Mouse (Mus musculus) kidney, postnatal 0 days (tissue): ENCODE measurements around the gene Acp6. TPM values are rescaled to one million over a fixed set of nuclear protein-coding genes. Genes with fewer than 3 reads are reported as not detected.
A peak's percentile ranks its signal among the peaks of the same experiment; 100 is the strongest.

Experiments used
- ATAC-seq: fragments of 200-750 bp; cut with Nextera tagmentation; replicated peaks from 2 replicates; pipeline ENCODE4 v1.8.0; 2017; ENCODE audit warnings: low read depth, moderate number of reproducible peaks, moderate TSS enrichment, moderate library complexity; ENCODE audit not compliant: low FRiP score
- DNase-seq: peaks from one replicate; pipeline ENCODE4 v3.0.0-alpha.2; 2016; ENCODE audit warnings: low spot score
- H3K27ac ChIP-seq: fragments of 300-500 bp; sonication (generic); 2 replicates; pipeline ENCODE4 v1.5.1; 2014; ENCODE audit warnings: mild to moderate bottlenecking
- H3K27me3 ChIP-seq: fragments of 300-500 bp; sonication (generic); 2 replicates; pipeline ENCODE4 v1.6.1; 2014; ENCODE audit warnings: low read length, mixed read lengths; ENCODE audit not compliant: insufficient read depth
- H3K36me3 ChIP-seq: fragments of 300-500 bp; sonication (generic); 2 replicates; pipeline ENCODE4 v1.6.1; 2014; ENCODE audit warnings: low read length, mixed read lengths; ENCODE audit not compliant: insufficient read depth
- H3K4me1 ChIP-seq: fragments of 300-500 bp; sonication (generic); replicated peaks from 2 replicates; pipeline ENCODE4 v1.6.1; 2014; ENCODE audit warnings: antibody characterized with exemption, low read length, mixed read lengths; ENCODE audit not compliant: insufficient read depth
- H3K4me2 ChIP-seq: fragments of 300-500 bp; sonication (generic); 2 replicates; pipeline ENCODE4 v1.6.1; 2014; ENCODE audit warnings: mild to moderate bottlenecking, low read length, moderate library complexity, mixed read lengths
- H3K4me3 ChIP-seq: fragments of 300-500 bp; sonication (generic); replicated peaks from 2 replicates; pipeline ENCODE4 v1.5.1; 2014; ENCODE audit warnings: low read depth, low read length
- H3K9ac ChIP-seq: fragments of 300-500 bp; sonication (generic); 2 replicates; pipeline ENCODE4 v1.6.1; 2014; ENCODE audit warnings: low read depth, low read length
- H3K9me3 ChIP-seq: fragments of 300-500 bp; sonication (generic); replicated peaks from 2 replicates; pipeline ENCODE4 v1.6.1; 2016; ENCODE audit warnings: low read length, inconsistent platforms, mixed read lengths
- CTCF ChIP-seq: IDR thresholded peaks from 2 replicates; pipeline ENCODE4 v1.5.1; 2016; ENCODE audit warnings: antibody characterized with exemption, low read depth, mild to moderate bottlenecking, moderate library complexity
- WGBS: fragments of 180-500 bp; shearing (Covaris S2); extraction: QIAGEN DNeasy Blood & Tissue Kit; methylation state at CpG from one replicate; pipeline ENCODE4 v1.1.7; 2014; 5-methylcytosine and 5-hydroxymethylcytosine counted together
- polyA plus RNA-seq: library from polyadenylated mRNA; unstranded; fragments of >200 nt; fragmentation: Nextera tagmentation; extraction: Ambion mirVana; gene quantifications from 2 replicates; pipeline ENCODE4 v1.2.1, GENCODE M21; 2015

Acp6 gene
- polyA plus RNA-seq, 1 experiment from 2014 or later = 54.2 TPM

GRCm38 (mm10) chr3:97180527-97180926, 21.9 kb downstream of the Acp6 start:
- DNase-seq (no peak), ATAC-seq (no peak)
- H3K27me3 ChIP-seq = no peaks in the 10 kb centered on the region
- no peak overlapping the region for H3K9ac ChIP-seq
- H3K9me3 ChIP-seq = no peaks in the 10 kb centered on the region
- H3K4me2 ChIP-seq = 0 out of 2 replicates have a peak overlapping the region, but pooled peaks have one; percentile 13
- peaks cover 9% of the 10 kb centered on the region; the same call in 1 of the 2 replicates for H3K36me3 ChIP-seq
- WGBS = 34% methylated on average over 6 of the region's 6 CpGs
- no peak for TF ChIP-seq CTCF
- H3K27ac ChIP-seq = no peak overlapping the region
- H3K4me1 ChIP-seq = no peaks in the 10 kb centered on the region
- no peak overlapping the region for H3K4me3 ChIP-seq

- ATAC-seq (no peak), DNase-seq (no peak)
- H3K27ac ChIP-seq = no peak overlapping the region
- no peaks in the 10 kb centered on the region for H3K9me3 ChIP-seq
- no peak overlapping the region for H3K4me3 ChIP-seq
- H3K4me2 ChIP-seq = no peak overlapping the region
- no peaks in the 10 kb centered on the region for H3K36me3 ChIP-seq
- H3K4me1 ChIP-seq = no peaks in the 10 kb centered on the region
- 49% methylated on average over 3 of the region's 3 CpGs for WGBS
- no peak overlapping the region for H3K9ac ChIP-seq
- no peaks in the 10 kb centered on the region for H3K27me3 ChIP-seq
- TF ChIP-seq CTCF = peak; percentile 66
These were observed 25.2 kb downstream of the Acp6 start for GRCm38 (mm10) chr3:97183810-97184209.

GRCm38 (mm10) chr3:97185098-97185860, 26.7 kb downstream of the Acp6 start:
- TF ChIP-seq CTCF = peak; percentile 93
- DNase-seq (peak; percentile 89), ATAC-seq (peak; percentile 41; the same call in 1 of the 2 replicates)
- Histone ChIP-seq H3K4me3 (no peak overlapping the region), H3K9ac (no peak overlapping the region), H3K9me3 (no peaks in the 10 kb centered on the region), H3K4me2 (no peak overlapping the region), H3K4me1 (no peaks in the 10 kb centered on the region), H3K36me3 (no peaks in the 10 kb centered on the region), H3K27ac (no peak overlapping the region), H3K27me3 (no peaks in the 10 kb centered on the region)
- WGBS = 39% methylated on average over 10 of the region's 10 CpGs

- Histone ChIP-seq H3K4me3 (no peak overlapping the region), H3K9ac (no peak overlapping the region), H3K4me2 (no peak overlapping the region), H3K27ac (no peak overlapping the region), H3K9me3 (no peaks in the 10 kb centered on the region), H3K27me3 (no peaks in the 10 kb centered on the region), H3K4me1 (no peaks in the 10 kb centered on the region), H3K36me3 (no peaks in the 10 kb centered on the region)
- no peak for TF ChIP-seq CTCF
- DNase-seq = no peak
- ATAC-seq = no peak
- WGBS = 89% methylated on average over 8 of the region's 8 CpGs
These were observed 38.0 kb downstream of the Acp6 start for GRCm38 (mm10) chr3:97196571-97196970.

GRCm38 (mm10) chr3:97199261-97199660, 40.7 kb downstream of the Acp6 start:
- no peaks in the 10 kb centered on the region for H3K27me3 ChIP-seq
- WGBS = 12% methylated on average over 4 of the region's 4 CpGs

GRCm38 (mm10) chr3:97201943-97202342, 43.4 kb downstream of the Acp6 start:
- peak; percentile 55; the same call in 1 of the 2 replicates for ATAC-seq
- 39% methylated on average over 5 of the region's 5 CpGs for WGBS
- H3K27ac ChIP-seq = no peak overlapping the region

More at GRCm38 (mm10) chr3:97199261-97199660, 40.7 kb downstream of the Acp6 start:
- no peak for TF ChIP-seq CTCF
- no peaks in the 10 kb centered on the region for H3K36me3 ChIP-seq
- no peaks in the 10 kb centered on the region for H3K4me1 ChIP-seq
- H3K9me3 ChIP-seq = no peaks in the 10 kb centered on the region
- H3K4me2 ChIP-seq = no peak overlapping the region
- DNase-seq (no peak), ATAC-seq (no peak)
- no peak overlapping the region for H3K27ac ChIP-seq
- no peak overlapping the region for H3K9ac ChIP-seq
- no peak overlapping the region for H3K4me3 ChIP-seq

More at GRCm38 (mm10) chr3:97201943-97202342, 43.4 kb downstream of the Acp6 start:
- TF ChIP-seq CTCF = peak; percentile 92
- Histone ChIP-seq H3K9ac (no peak overlapping the region), H3K4me3 (no peak overlapping the region), H3K4me2 (no peak overlapping the region), H3K27me3 (no peaks in the 10 kb centered on the region), H3K36me3 (peaks cover 21% of the 10 kb centered on the region), H3K4me1 (no peaks in the 10 kb centered on the region), H3K9me3 (no peaks in the 10 kb centered on the region)
- DNase-seq = peak; percentile 90
